Mouse (Mus musculus) gastrocnemius, adult 18-20 months (tissue): ENCODE measurements around the gene Gm10642. TPM values are rescaled to one million over a fixed set of nuclear protein-coding genes. Genes with fewer than 3 reads are reported as not detected.
A peak's percentile ranks its signal among the peaks of the same experiment; 100 is the strongest.

Experiments used
- DNase-seq: peaks from one replicate; pipeline ENCODE4 v3.0.0; 2021; ENCODE audit warnings: low spot score
- total RNA-seq, 2 experiments: library from RNA; stranded (reverse); gene quantifications; 2 replicates each; pipeline ENCODE4 v1.2.3; 2021

The Gm10642 gene
- total RNA-seq, 2 experiments from 2014 or later: not detected

GRCm38 (mm10) chr9:70671772-70672579 is 15.9 kb downstream of the Gm10642 start:
- peak; percentile 22 for DNase-seq

- DNase-seq: no peak
Measured at GRCm38 (mm10) chr9:70673656-70674055, 17.6 kb downstream of the Gm10642 start.

GRCm38 (mm10) chr9:70675117-70675516 is 19.1 kb downstream of the Gm10642 start:
- no peak for DNase-seq

- no peak for DNase-seq
Measured at GRCm38 (mm10) chr9:70675961-70676360, 19.9 kb downstream of the Gm10642 start.

- DNase-seq: peak; percentile 98
Measured at GRCm38 (mm10) chr9:70678682-70679131, 22.7 kb downstream of the Gm10642 start, which contains the start of gene Adam10. Adam10 (plus strand) TSS chr9:70678997.

- peak; percentile 34 for DNase-seq
Measured at GRCm38 (mm10) chr9:70679132-70680091, 23.4 kb downstream of the Gm10642 start.

GRCm38 (mm10) chr9:70682202-70682601 is 26.2 kb downstream of the Gm10642 start:
- no peak for DNase-seq

- no peak for DNase-seq
Measured at GRCm38 (mm10) chr9:70688301-70688968, 32.4 kb downstream of the Gm10642 start.

GRCm38 (mm10) chr9:70689926-70690325 is 33.9 kb downstream of the Gm10642 start:
- DNase-seq: no peak

GRCm38 (mm10) chr9:70690579-70690978 is 34.5 kb downstream of the Gm10642 start:
- DNase-seq: no peak

- DNase-seq: no peak
Measured at GRCm38 (mm10) chr9:70691772-70692693, 36.0 kb downstream of the Gm10642 start.

GRCm38 (mm10) chr9:70695723-70696122 is 39.7 kb downstream of the Gm10642 start:
- DNase-seq: no peak

- no peak for DNase-seq
Measured at GRCm38 (mm10) chr9:70698090-70698489, 42.0 kb downstream of the Gm10642 start.

- no peak for DNase-seq
Measured at GRCm38 (mm10) chr9:70703597-70704203, 47.6 kb downstream of the Gm10642 start.

- DNase-seq: no peak
Measured at GRCm38 (mm10) chr9:70706444-70706843, 50.4 kb downstream of the Gm10642 start.

Other genes with a start within 250 kb of the Gm10642 start
- gene Ccnb2, start 234.7 kb upstream of the Gm10642 start, total RNA-seq: under 1 TPM in 1 of 2 experiments, not detected in 1; 0.14 TPM
- gene Rnf111, start 152.5 kb upstream of the Gm10642 start, total RNA-seq: 10 to 100 TPM; 12.0 to 13.4 TPM
- 10 to 100 TPM; 16.8 to 19.0 TPM for gene Sltm, start 113.5 kb upstream of the Gm10642 start, total RNA-seq
- 10 to 100 TPM; 12.5 to 13.9 TPM for gene Mindy2, start 923 bp downstream of the Gm10642 start, total RNA-seq
- gene Adam10, start 22.7 kb downstream of the Gm10642 start, total RNA-seq: 10 to 100 TPM; 13.9 to 15.7 TPM